Mouse (Mus musculus) midbrain, postnatal 0 days (tissue): ENCODE data around the gene Ncoa7. TPM values are rescaled to one million over a fixed set of nuclear protein-coding genes. Genes with fewer than 3 reads are reported as not detected.

ENCODE experiments used
- ATAC-seq: fragments of 200-750 bp; cut with Nextera tagmentation; 2 replicates; pipeline ENCODE4 v1.8.0; 2017; ENCODE audit warnings: moderate number of reproducible peaks, mild to moderate bottlenecking, moderate TSS enrichment, moderate library complexity; ENCODE audit not compliant: low FRiP score
- DNase-seq: peaks from one replicate; pipeline ENCODE4 v3.0.0-alpha.2; 2015; ENCODE audit warnings: low spot score
- H3K27ac ChIP-seq: fragments of 300-500 bp; sonication (generic); 2 replicates; pipeline ENCODE4 v1.5.1; 2014; ENCODE audit warnings: low read depth, mild to moderate bottlenecking, low read length, mixed read lengths
- H3K27me3 ChIP-seq: fragments of 300-500 bp; sonication (generic); 2 replicates; pipeline ENCODE4 v1.6.1; 2014; ENCODE audit warnings: low read length, control low read depth, mixed read lengths; ENCODE audit not compliant: insufficient read depth
- H3K36me3 ChIP-seq: fragments of 300-500 bp; sonication (generic); 2 replicates; pipeline ENCODE4 v1.6.1; 2014; ENCODE audit warnings: low read length, control low read depth, mixed read lengths; ENCODE audit not compliant: insufficient read depth
- H3K4me1 ChIP-seq: fragments of 300-500 bp; sonication (generic); 2 replicates; pipeline ENCODE4 v1.6.1; 2014; ENCODE audit warnings: mild to moderate bottlenecking, control low read depth, antibody characterized with exemption, low read length, mixed read lengths; ENCODE audit not compliant: insufficient read depth
- H3K4me2 ChIP-seq: fragments of 300-500 bp; sonication (generic); 2 replicates; pipeline ENCODE4 v1.6.1; 2014; ENCODE audit warnings: low read depth, mild to moderate bottlenecking, low read length, mixed read lengths; ENCODE audit not compliant: poor library complexity, severe bottlenecking
- H3K4me3 ChIP-seq: fragments of 300-500 bp; sonication (generic); 2 replicates; pipeline ENCODE4 v1.5.1; 2014; ENCODE audit warnings: low read depth, mild to moderate bottlenecking, low read length, moderate library complexity
- H3K9ac ChIP-seq: fragments of 300-500 bp; sonication (generic); replicated peaks from 2 replicates; pipeline ENCODE4 v1.6.1; 2014; ENCODE audit warnings: mild to moderate bottlenecking, low read length, moderate library complexity, mixed read lengths; ENCODE audit not compliant: poor library complexity, severe bottlenecking
- H3K9me3 ChIP-seq: fragments of 300-500 bp; sonication (generic); 2 replicates; pipeline ENCODE4 v1.6.1; 2016; ENCODE audit warnings: low read length, control low read depth
- CTCF ChIP-seq: IDR thresholded peaks from 2 replicates; pipeline ENCODE4 v1.5.1; 2016; ENCODE audit warnings: antibody characterized with exemption, mild to moderate bottlenecking
- WGBS: fragments of 180-500 bp; shearing (Covaris S2); extraction: QIAGEN DNeasy Blood & Tissue Kit; methylation state at CpG from one replicate; pipeline ENCODE4 v1.1.7; 2014; 5-methylcytosine and 5-hydroxymethylcytosine counted together
- polyA plus RNA-seq: library from polyadenylated mRNA; unstranded; fragments of >200 nt; fragmentation: Nextera tagmentation; extraction: Ambion mirVana; gene quantifications from 2 replicates; pipeline ENCODE4 v1.2.1, GENCODE M21; 2015
- total RNA-seq: library from RNA; depleted of rRNA; stranded (reverse); fragments of >200 nt; gene quantifications from 2 replicates; pipeline ENCODE4 v1.2.3, GENCODE M21; 2014

Ncoa7 gene
- total and polyA plus RNA-seq, 2 experiments from 2014 or later = 22.9 to 25.8 TPM

DNA sequence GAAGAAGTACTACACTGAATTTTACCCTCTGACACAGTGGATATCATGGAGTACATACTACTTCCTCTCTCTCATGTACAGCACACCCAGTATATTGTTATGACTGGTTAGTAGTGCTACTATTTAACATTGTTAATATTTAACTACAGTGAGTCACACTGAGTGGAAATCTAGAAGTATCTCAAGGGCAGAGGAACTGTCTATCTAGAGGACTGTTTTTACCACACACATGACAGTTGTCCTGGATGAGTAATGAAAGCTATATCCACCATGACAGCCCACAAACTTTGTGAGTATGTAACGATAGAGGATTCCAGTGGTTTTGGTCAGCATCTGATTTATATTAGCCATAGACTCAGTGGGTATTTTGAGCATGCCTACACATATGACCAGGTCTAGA, 90.6 kb downstream of the Ncoa7 start:
- TF ChIP-seq CTCF = no peak
- 93% methylated on average over 1 of the region's 1 CpGs for WGBS
- H3K27me3 ChIP-seq = no peaks in the 10 kb centered on the region
- H3K9ac ChIP-seq = no peak overlapping the region
- H3K9me3 ChIP-seq = no peaks in the 10 kb centered on the region
- DNase-seq (no peak), ATAC-seq (no peak)
- no peaks in the 10 kb centered on the region for H3K4me1 ChIP-seq
- H3K36me3 ChIP-seq = no peaks in the 10 kb centered on the region
- H3K4me2 ChIP-seq = no peak overlapping the region
- no peak overlapping the region for H3K4me3 ChIP-seq
- no peak overlapping the region for H3K27ac ChIP-seq

DNA sequence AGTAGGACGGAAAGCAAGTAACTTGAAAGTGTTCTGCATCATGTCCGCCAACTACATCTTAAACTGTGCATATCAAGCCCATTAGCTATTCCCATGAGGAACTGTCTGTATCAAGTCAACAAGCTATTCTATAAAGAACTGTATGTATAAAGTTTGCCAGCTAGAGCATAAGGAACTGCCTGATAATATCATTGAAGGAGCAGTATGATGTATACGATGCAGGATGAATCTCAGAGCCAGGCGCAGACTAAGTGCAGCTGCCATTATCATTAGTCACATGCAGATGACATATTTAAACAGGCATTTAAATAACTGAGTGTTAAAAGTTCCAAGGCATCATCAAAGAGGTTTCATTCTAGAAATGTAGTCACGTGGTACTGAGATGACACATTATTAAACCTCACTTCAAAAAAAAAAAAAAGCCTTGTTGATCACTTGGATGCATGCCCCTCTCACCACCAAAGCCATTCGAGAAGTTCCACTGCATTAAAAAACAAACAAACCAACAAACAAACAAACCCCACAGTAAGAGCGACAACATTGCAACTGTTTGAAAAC, 93.2 kb downstream of the Ncoa7 start:
- Histone ChIP-seq H3K27me3 (no peaks in the 10 kb centered on the region), H3K4me1 (no peaks in the 10 kb centered on the region), H3K4me2 (no peak overlapping the region), H3K9ac (no peak overlapping the region), H3K9me3 (no peaks in the 10 kb centered on the region), H3K27ac (no peak overlapping the region), H3K4me3 (no peak overlapping the region), H3K36me3 (no peaks in the 10 kb centered on the region)
- 87% methylated on average over 7 of the region's 7 CpGs for WGBS
- no peak for ATAC-seq
- TF ChIP-seq CTCF = no peak
- no peak for DNase-seq

DNA sequence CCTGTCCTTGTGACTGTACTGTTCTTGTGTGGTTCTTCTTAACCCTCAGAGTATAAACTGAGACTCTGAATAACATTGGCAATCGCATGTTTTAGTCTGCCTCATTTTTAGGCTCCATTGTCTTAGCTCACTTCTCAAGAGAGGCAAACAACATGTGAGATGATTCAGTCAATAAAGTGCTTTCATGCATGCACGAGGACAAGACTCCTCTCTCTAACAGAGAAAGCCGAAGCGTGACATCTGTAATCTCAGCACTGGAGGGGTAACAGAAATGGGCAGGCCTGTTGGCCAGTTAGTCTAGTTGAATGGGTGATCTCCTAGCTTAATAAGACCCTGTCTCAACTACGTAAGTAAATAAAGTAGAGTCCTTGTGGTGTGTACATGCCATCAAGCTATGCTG, 95.1 kb downstream of the Ncoa7 start:
- no peak overlapping the region for H3K4me3 ChIP-seq
- no peak for TF ChIP-seq CTCF
- ATAC-seq (no peak), DNase-seq (no peak)
- no peaks in the 10 kb centered on the region for H3K9me3 ChIP-seq
- no peak overlapping the region for H3K9ac ChIP-seq
- no peaks in the 10 kb centered on the region for H3K36me3 ChIP-seq
- no peaks in the 10 kb centered on the region for H3K4me1 ChIP-seq
- 75% methylated on average over 5 of the region's 5 CpGs for WGBS
- H3K27ac ChIP-seq = no peak overlapping the region
- H3K4me2 ChIP-seq = no peak overlapping the region
- H3K27me3 ChIP-seq = no peaks in the 10 kb centered on the region

DNA sequence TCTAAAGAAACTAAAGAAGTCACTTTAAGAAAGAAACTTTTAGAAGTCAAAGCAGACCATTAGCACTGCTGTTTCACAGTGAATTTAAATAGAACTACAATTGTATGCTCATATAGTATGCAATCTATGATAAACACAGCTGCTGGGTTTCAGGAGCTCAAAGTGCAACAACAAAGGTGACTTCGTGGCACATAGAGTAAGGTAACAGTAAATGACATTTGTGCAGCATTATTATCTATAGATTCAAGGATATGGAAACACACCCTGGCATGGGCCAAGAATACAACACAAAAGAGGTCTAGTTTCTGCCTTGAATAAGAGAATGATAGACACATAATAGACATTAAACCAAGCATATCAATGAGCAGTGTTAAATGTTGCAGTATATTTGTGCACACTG, 100.5 kb downstream of the Ncoa7 start:
- no peak for DNase-seq
- Histone ChIP-seq H3K36me3 (0 out of 2 replicates have a peak, but pooled peaks cover 2% of the 10 kb centered on the region), H3K4me3 (no peak overlapping the region), H3K27me3 (no peaks in the 10 kb centered on the region), H3K4me1 (no peaks in the 10 kb centered on the region), H3K4me2 (no peak overlapping the region), H3K9me3 (no peaks in the 10 kb centered on the region), H3K27ac (no peak overlapping the region), H3K9ac (no peak overlapping the region)
- no peak for ATAC-seq
- no peak for TF ChIP-seq CTCF
- WGBS = 82% methylated on average over 1 of the region's 1 CpGs

DNA sequence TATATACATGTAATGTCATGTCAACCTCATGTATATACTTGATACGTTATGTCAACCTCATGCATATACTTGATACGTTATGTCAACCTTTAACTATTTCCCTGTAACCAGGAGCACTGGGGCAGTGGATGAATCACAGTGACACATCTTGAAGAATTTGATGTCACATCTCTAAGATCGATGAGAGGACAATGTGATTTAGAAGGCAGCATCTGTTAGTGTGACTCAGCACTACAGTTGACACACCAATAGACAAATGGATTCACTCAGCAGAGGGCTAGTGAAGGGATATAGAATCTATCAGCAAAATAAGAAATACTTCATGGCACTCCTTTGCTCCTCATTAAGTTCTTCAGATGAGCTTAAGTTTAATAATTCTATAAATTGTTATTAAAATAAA, 116.3 kb downstream of the Ncoa7 start:
- H3K9ac ChIP-seq = no peak overlapping the region
- no peaks in the 10 kb centered on the region for H3K9me3 ChIP-seq
- H3K27me3 ChIP-seq = no peaks in the 10 kb centered on the region
- no peak for TF ChIP-seq CTCF
- no peak overlapping the region for H3K27ac ChIP-seq
- H3K36me3 ChIP-seq = peaks cover 7% of the 10 kb centered on the region; the same call in 1 of the 2 replicates
- no peak overlapping the region for H3K4me3 ChIP-seq
- no peak for DNase-seq
- no peak for ATAC-seq
- H3K4me2 ChIP-seq = no peak overlapping the region
- H3K4me1 ChIP-seq = no peaks in the 10 kb centered on the region
- WGBS = 99% methylated on average over 3 of the region's 3 CpGs

DNA sequence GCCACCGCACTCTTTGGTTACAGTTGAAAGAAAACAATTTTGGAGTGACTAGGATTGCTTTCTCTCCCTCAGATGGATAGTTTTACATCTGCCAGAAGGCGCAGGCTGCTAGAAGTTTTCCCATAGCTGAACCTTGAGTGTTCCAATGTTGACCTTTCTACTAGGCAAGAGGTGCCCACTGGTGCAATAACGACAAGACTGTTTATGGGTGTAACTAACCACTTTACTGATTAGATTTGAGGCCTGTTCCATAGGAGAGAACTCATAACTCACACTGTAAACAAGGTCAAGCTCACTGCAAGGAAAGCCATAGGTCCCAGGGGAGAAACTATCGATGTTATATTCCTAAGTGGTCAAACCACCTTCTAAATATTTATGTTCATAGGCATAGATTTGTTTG, 119.7 kb downstream of the Ncoa7 start:
- no peak for TF ChIP-seq CTCF
- Histone ChIP-seq H3K27me3 (no peaks in the 10 kb centered on the region), H3K9me3 (no peaks in the 10 kb centered on the region), H3K4me1 (no peaks in the 10 kb centered on the region), H3K9ac (no peak overlapping the region), H3K36me3 (no peaks in the 10 kb centered on the region), H3K27ac (no peak overlapping the region), H3K4me3 (no peak overlapping the region), H3K4me2 (no peak overlapping the region)
- ATAC-seq (no peak), DNase-seq (no peak)
- WGBS = 97% methylated on average over 4 of the region's 4 CpGs
